In genomic region chr3:89912543-89913391, GRCm38 (mm10) we compare ENCODE assay signal across 9 mouse cellular contexts. TPM values are rescaled to one million over a fixed set of nuclear protein-coding genes. Genes with fewer than 3 reads are reported as not detected.
DNase-seq lines count a peak whose midpoint lies in the region; ATAC-seq and TF ChIP-seq lines count a peak whose summit lies in the region.
"Had no signal": no experiment of that assay in that cellular context is flagged by ENCODE, and none has a peak within 500 bp of the region (broad histone marks: within the 10 kb centered on the region; RNA-seq: fewer than 3 reads in every experiment).

Gene Il6ra (minus strand): TSS chr3:89913196.

- H3K9ac ChIP-seq in embryonic facial prominence, embryonic 13.5 days, result peak within 1 kb of the TSS; percentile 66
- H3K9ac ChIP-seq in kidney, embryonic 14.5 days (ENCODE audit: low read depth, low read length), result peak within 1 kb of the TSS; percentile 47
- H3K9ac ChIP-seq in limb, embryonic 14.5 days (ENCODE audit: low read depth, low read length, severe bottlenecking), result peak within 1 kb of the TSS; percentile 50
- H3K9ac ChIP-seq in midbrain, embryonic 16.5 days (ENCODE audit: low read depth, low read length), result peak within 1 kb of the TSS; percentile 71

- H3K27me3 ChIP-seq in embryonic facial prominence, embryonic 13.5 days, result peaks cover 52% of the 10 kb centered on the region
- H3K27me3 ChIP-seq in kidney, embryonic 14.5 days (ENCODE audit: control insufficient read depth, insufficient read depth, low read length), result peaks cover 19% of the 10 kb centered on the region
- H3K27me3 ChIP-seq in limb, embryonic 14.5 days (ENCODE audit: control insufficient read depth, insufficient read depth, low read length), result peaks cover 25% of the 10 kb centered on the region
- peaks cover 19% of the 10 kb centered on the region for H3K27me3 ChIP-seq in midbrain, embryonic 16.5 days (ENCODE audit: control insufficient read depth, insufficient read depth, low read depth, low read length)
- no peaks in the 10 kb centered on the region for H3K27me3 ChIP-seq in spleen, adult 2 months (ENCODE audit: control insufficient read depth, insufficient read depth, low read length)

- peak within 1 kb of the TSS; percentile 99 for H3K4me2 ChIP-seq in embryonic facial prominence, embryonic 13.5 days
- H3K4me2 ChIP-seq in kidney, embryonic 14.5 days (replicated peaks; ENCODE audit: low read depth, low read length), result peak within 1 kb of the TSS; percentile 97
- H3K4me2 ChIP-seq in limb, embryonic 14.5 days (replicated peaks; ENCODE audit: low read depth, low read length, severe bottlenecking), result peak within 1 kb of the TSS; percentile 99
- H3K4me2 ChIP-seq in midbrain, embryonic 16.5 days (ENCODE audit: low read length), result peak within 1 kb of the TSS; percentile 98

- H3K27ac ChIP-seq in embryonic facial prominence, embryonic 13.5 days, result no peak within 1 kb of the TSS
- H3K27ac ChIP-seq in kidney, embryonic 14.5 days (ENCODE audit: low read depth, low read length), result no peak within 1 kb of the TSS
- no peak within 1 kb of the TSS for H3K27ac ChIP-seq in limb, embryonic 14.5 days (replicated peaks; ENCODE audit: low read depth, low read length)
- no peak within 1 kb of the TSS for H3K27ac ChIP-seq in midbrain, embryonic 16.5 days (ENCODE audit: low read length)
- H3K27ac ChIP-seq in spleen, adult 2 months (ENCODE audit: insufficient read depth, low read length), result peak within 1 kb of the TSS; percentile 96

- H3K9me3 ChIP-seq in embryonic facial prominence, embryonic 13.5 days, result no peaks in the 10 kb centered on the region
- no peaks in the 10 kb centered on the region for H3K9me3 ChIP-seq in kidney, embryonic 14.5 days (ENCODE audit: control insufficient read depth, low read length)
- H3K9me3 ChIP-seq in limb, embryonic 14.5 days (ENCODE audit: control insufficient read depth, low read length), result no peaks in the 10 kb centered on the region
- no peaks in the 10 kb centered on the region for H3K9me3 ChIP-seq in midbrain, embryonic 16.5 days (replicated peaks; ENCODE audit: control insufficient read depth, low read length, poor library complexity, severe bottlenecking)
- H3K9me3 ChIP-seq: G1E had no signal

- peak; percentile 91 for DNase-seq in 3134 (ENCODE audit: extremely low read depth, insufficient read length, low spot score)
- DNase-seq in adrenal gland, postnatal 25 days, result peak; percentile 88
- peak; percentile 93 to 94 for DNase-seq in heart, adult 9 months (ENCODE audit: low spot score in 2 of 2)
- DNase-seq in limb, embryonic 14.5 days (ENCODE audit: low spot score), result peak; percentile 75
- peak; percentile 63 to 77 for DNase-seq in spleen, adult 2 months (ENCODE audit: low read depth in 1 of 2, low spot score in 2 of 2)

- H3K4me1 ChIP-seq in embryonic facial prominence, embryonic 13.5 days, result peaks cover 15% of the 10 kb centered on the region
- peaks cover 8% of the 10 kb centered on the region; the same call in 1 of the 2 replicates for H3K4me1 ChIP-seq in kidney, embryonic 14.5 days (ENCODE audit: control insufficient read depth, insufficient read depth, low read length)
- H3K4me1 ChIP-seq in limb, embryonic 14.5 days (ENCODE audit: control insufficient read depth, insufficient read depth, low read length), result peaks cover 5% of the 10 kb centered on the region
- peaks cover 10% of the 10 kb centered on the region; the same call in 1 of the 2 replicates for H3K4me1 ChIP-seq in midbrain, embryonic 16.5 days (ENCODE audit: control insufficient read depth, insufficient read depth, low read length)
- H3K4me1 ChIP-seq in spleen, adult 2 months (ENCODE audit: control insufficient read depth, insufficient read depth, insufficient read length), result peaks cover 27% of the 10 kb centered on the region

- under 1% methylated on average over 75 of the region's 75 CpGs for WGBS in embryonic facial prominence, embryonic 13.5 days
- 1% methylated on average over 72 of the region's 75 CpGs for WGBS in kidney, embryonic 14.5 days
- 1% methylated on average over 67 of the region's 75 CpGs for WGBS in limb, embryonic 14.5 days
- WGBS in midbrain, embryonic 16.5 days, result 2% methylated on average over 73 of the region's 75 CpGs
- WGBS in spleen, adult 2 months, result 2% methylated on average over 75 of the region's 75 CpGs

- ATAC-seq in embryonic facial prominence, embryonic 13.5 days (ENCODE audit: insufficient number of reproducible peaks, insufficient read depth, low FRiP score, low TSS enrichment, low read depth), result peak; percentile 76
- ATAC-seq in kidney, embryonic 14.5 days (ENCODE audit: low FRiP score, low TSS enrichment), result peak; percentile 76
- ATAC-seq in limb, embryonic 14.5 days (ENCODE audit: low FRiP score, low read depth), result peak; percentile 82
- ATAC-seq in midbrain, embryonic 16.5 days, result peak; percentile 92

- TF ChIP-seq CTCF in spleen, adult 2 months (IDR thresholded peaks at IDR 0.05; ENCODE audit: extremely low read depth, insufficient read depth, insufficient read length, insufficient replicate concordance), result no peak

- no peaks in the 10 kb centered on the region for H3K36me3 ChIP-seq in embryonic facial prominence, embryonic 13.5 days
- H3K36me3 ChIP-seq in kidney, embryonic 14.5 days (ENCODE audit: control insufficient read depth, insufficient read depth, low read length), result no peaks in the 10 kb centered on the region
- H3K36me3 ChIP-seq in limb, embryonic 14.5 days (ENCODE audit: control insufficient read depth, insufficient read depth, low read length), result no peaks in the 10 kb centered on the region
- H3K36me3 ChIP-seq in midbrain, embryonic 16.5 days (ENCODE audit: control insufficient read depth, insufficient read depth, low read length), result no peaks in the 10 kb centered on the region
- no peaks in the 10 kb centered on the region for H3K36me3 ChIP-seq in spleen, adult 2 months (ENCODE audit: control insufficient read depth, insufficient read depth, low read length)
- H3K36me3 ChIP-seq: G1E had no signal

- no peak for TF ChIP-seq POLR2A in limb, embryonic 14.5 days (IDR thresholded peaks at IDR 0.05; ENCODE audit: borderline replicate concordance, extremely low read depth, insufficient read depth, insufficient read length)
- TF ChIP-seq POLR2A in spleen, adult 2 months (IDR thresholded peaks at IDR 0.05; ENCODE audit: low read depth, low read length), result peak; percentile 4

- peak within 1 kb of the TSS; percentile 55 for H3K4me3 ChIP-seq in embryonic facial prominence, embryonic 13.5 days
- peak within 1 kb of the TSS; percentile 50 for H3K4me3 ChIP-seq in kidney, embryonic 14.5 days (ENCODE audit: low read length)
- peak within 1 kb of the TSS; percentile 51 for H3K4me3 ChIP-seq in limb, embryonic 14.5 days (replicated peaks; ENCODE audit: low read length)
- peak within 1 kb of the TSS; percentile 60 for H3K4me3 ChIP-seq in midbrain, embryonic 16.5 days (ENCODE audit: low read depth, low read length)
- peak within 1 kb of the TSS; percentile 78 for H3K4me3 ChIP-seq in spleen, adult 2 months (ENCODE audit: extremely low read depth, insufficient read depth, insufficient read length)

RNA-seq across cellular contexts. Expression of gene Il6ra, which starts in this region (rescaled TPM):
- 4.9 and 5.2 TPM in 2 replicates for total RNA-seq in adrenal gland, postnatal 25 days (2021)
- 0.83 and 1.6 TPM in 2 replicates for polyA plus RNA-seq in embryonic facial prominence, embryonic 13.5 days (2015; fragmentation: Nextera tagmentation; extraction: Ambion mirVana)
- polyA plus RNA-seq in kidney, embryonic 14.5 days (2014; fragmentation: Nextera tagmentation; extraction: Ambion mirVana), result 0.55 and 1.1 TPM in 2 replicates
- polyA plus RNA-seq in limb, embryonic 14.5 days (2012; rRNA removed), result 1.1 and 1.2 TPM in 2 replicates
- polyA plus RNA-seq in limb, embryonic 14.5 days (2014; fragmentation: Nextera tagmentation; extraction: Ambion mirVana), result 1.3 and 1.5 TPM in 2 replicates
- 0.75 and 0.78 TPM in 2 replicates for polyA plus RNA-seq in midbrain, embryonic 16.5 days (2015; fragmentation: Nextera tagmentation; extraction: Ambion mirVana)
- polyA plus RNA-seq in spleen, adult 2 months (2012; rRNA removed), result 21.4 and 25.6 TPM in 2 replicates
- polyA plus RNA-seq: G1E had no signal

Comparison
In these comparisons a context has a peak if more than half of its experiments do, and no peak if none do; other contexts are left out.
1. Peak in ATAC-seq, H3K4me3 ChIP-seq, H3K9ac ChIP-seq and H3K4me2 ChIP-seq in midbrain, embryonic 16.5 days; RNA of the gene not detected or under 1 TPM.